Mouse (Mus musculus) limb, embryonic 12.5 days (tissue): ENCODE data around the gene Pirb. TPM values are rescaled to one million over a fixed set of nuclear protein-coding genes. Genes with fewer than 3 reads are reported as not detected.
A peak's percentile ranks its signal among the peaks of the same experiment; 100 is the strongest.
"Not testable (repeated sequence)": the region's sequence is repeated elsewhere in the genome, so short reads cannot be mapped to it uniquely, and the experiment has no call there.

Experiments
- ATAC-seq: fragments of 200-750 bp; cut with Nextera tagmentation; 2 replicates; pipeline ENCODE4 v1.8.0; 2017; ENCODE audit warnings: low read depth, moderate TSS enrichment; ENCODE audit not compliant: insufficient number of reproducible peaks, insufficient read depth, low FRiP score, low TSS enrichment
- H3K27ac ChIP-seq: fragments of 300-500 bp; sonication (generic); 2 replicates; pipeline ENCODE4 v1.5.1; 2016; ENCODE audit warnings: mild to moderate bottlenecking, moderate library complexity
- H3K27me3 ChIP-seq: fragments of 300-500 bp; sonication (generic); 2 replicates; pipeline ENCODE4 v1.6.1; 2016; ENCODE audit warnings: mild to moderate bottlenecking, moderate library complexity
- H3K36me3 ChIP-seq: fragments of 300-500 bp; sonication (generic); 2 replicates; pipeline ENCODE4 v1.6.1; 2016; ENCODE audit warnings: mild to moderate bottlenecking, moderate library complexity
- H3K4me1 ChIP-seq: fragments of 300-500 bp; sonication (generic); replicated peaks from 2 replicates; pipeline ENCODE4 v1.6.1; 2016
- H3K4me2 ChIP-seq: fragments of 300-500 bp; sonication (generic); 2 replicates; pipeline ENCODE4 v1.6.1; 2016; ENCODE audit warnings: mild to moderate bottlenecking, moderate library complexity
- H3K4me3 ChIP-seq: fragments of 300-500 bp; sonication (generic); replicated peaks from 2 replicates; pipeline ENCODE4 v1.5.1; 2016; ENCODE audit warnings: mild to moderate bottlenecking
- H3K9ac ChIP-seq: fragments of 300-500 bp; sonication (generic); replicated peaks from 2 replicates; pipeline ENCODE4 v1.6.1; 2016; ENCODE audit warnings: mild to moderate bottlenecking, moderate library complexity
- H3K9me3 ChIP-seq: fragments of 300-500 bp; sonication (generic); 2 replicates; pipeline ENCODE4 v1.6.1; 2016; ENCODE audit warnings: mild to moderate bottlenecking, moderate library complexity
- WGBS: fragments of 180-500 bp; shearing (Covaris S2); methylation state at CpG from one replicate; pipeline ENCODE4 v1.1.7; 2016; 5-methylcytosine and 5-hydroxymethylcytosine counted together
- polyA plus RNA-seq: library from polyadenylated mRNA; unstranded; fragments of >200 nt; fragmentation: Nextera tagmentation; extraction: Ambion mirVana; gene quantifications from 2 replicates; pipeline ENCODE4 v1.2.1, GENCODE M21; 2016

Gene Pirb
- polyA plus RNA-seq, 1 experiment from 2014 or later, result 0.18 TPM

- H3K9ac ChIP-seq, result peak overlapping the region; percentile 94
- H3K36me3 ChIP-seq, result peaks cover 53% of the 10 kb centered on the region
- peak overlapping the region; percentile 60; the same call in 1 of the 2 replicates for H3K27ac ChIP-seq
- WGBS, result 5% methylated on average over 7 of the region's 7 CpGs
- peaks cover 13% of the 10 kb centered on the region for H3K4me1 ChIP-seq
- H3K4me3 ChIP-seq, result peak overlapping the region; percentile 81
- peak overlapping the region; percentile 94 for H3K4me2 ChIP-seq
- not testable (repeated sequence) for ATAC-seq, H3K9me3 ChIP-seq, H3K27me3 ChIP-seq
Observed at GRCm38 (mm10) chr7:3705461-3705860, 14.7 kb downstream of the Pirb start.

DNA sequence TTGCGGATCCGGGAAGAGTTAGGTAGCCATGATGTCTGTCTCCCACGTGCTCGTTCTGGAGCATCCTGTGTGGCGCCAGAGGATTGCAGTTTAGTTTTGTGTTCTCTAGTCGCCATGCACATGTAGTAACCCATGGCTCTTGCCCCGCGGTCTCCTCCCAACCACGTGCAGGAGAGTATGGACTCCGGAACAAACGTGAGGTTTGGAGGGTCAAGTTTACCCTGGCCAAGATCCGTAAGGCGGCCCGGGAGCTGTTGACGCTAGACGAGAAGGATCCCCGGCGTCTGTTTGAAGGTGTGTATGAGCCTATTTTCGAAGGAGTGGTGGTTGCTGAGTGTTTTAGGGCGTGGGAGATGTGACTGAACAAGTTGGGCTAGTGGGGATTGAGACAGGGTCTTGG is 15.7 kb downstream of the Pirb start:
- under 1% methylated on average over 20 of the region's 20 CpGs for WGBS
- no peak for ATAC-seq
- peaks cover 63% of the 10 kb centered on the region for H3K36me3 ChIP-seq

DNA sequence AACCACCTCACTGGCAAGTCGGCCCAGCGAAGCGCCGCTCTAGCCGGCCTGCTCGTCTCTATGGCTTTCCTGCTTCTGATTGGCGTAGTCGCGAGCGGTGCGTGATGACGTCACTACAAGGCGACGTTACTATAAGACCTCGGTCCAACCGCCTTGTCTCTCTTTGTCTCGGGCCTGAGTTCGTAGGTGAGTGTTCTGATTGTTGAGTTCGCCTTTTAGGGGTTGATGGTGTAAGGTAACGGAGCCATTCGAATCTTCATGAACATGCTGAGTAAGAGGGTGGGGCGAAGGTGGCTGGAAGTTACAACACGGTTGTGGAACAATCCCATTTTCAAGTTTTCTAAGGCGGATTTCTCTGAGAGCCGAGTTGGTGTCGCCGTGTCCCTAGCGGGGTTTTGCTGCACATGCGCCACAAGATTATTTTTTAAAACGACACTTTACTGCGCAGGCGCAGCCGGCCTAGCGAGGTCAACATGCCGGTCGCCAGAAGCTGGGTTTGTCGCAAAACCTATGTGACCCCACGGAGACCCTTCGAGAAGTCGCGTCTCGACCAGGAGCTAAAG is 16.2 kb downstream of the Pirb start, which contains the start of gene Rps9:
Gene Rps9 (plus strand): TSS at position 115 of the 563 bp plus-strand sequence.
- under 1% methylated on average over 42 of the region's 42 CpGs for WGBS
- H3K36me3 ChIP-seq, result peaks cover 68% of the 10 kb centered on the region

More for the DNA sequence above, 15.7 kb downstream of the Pirb start:
- H3K4me2 ChIP-seq, result peak overlapping the region; percentile 94
- no peaks in the 10 kb centered on the region for H3K27me3 ChIP-seq
- peaks cover 13% of the 10 kb centered on the region for H3K4me1 ChIP-seq
- peak overlapping the region; percentile 94 for H3K9ac ChIP-seq
- H3K4me3 ChIP-seq, result peak overlapping the region; percentile 81
- H3K27ac ChIP-seq, result peak overlapping the region; percentile 93
- no peaks in the 10 kb centered on the region for H3K9me3 ChIP-seq

DNA sequence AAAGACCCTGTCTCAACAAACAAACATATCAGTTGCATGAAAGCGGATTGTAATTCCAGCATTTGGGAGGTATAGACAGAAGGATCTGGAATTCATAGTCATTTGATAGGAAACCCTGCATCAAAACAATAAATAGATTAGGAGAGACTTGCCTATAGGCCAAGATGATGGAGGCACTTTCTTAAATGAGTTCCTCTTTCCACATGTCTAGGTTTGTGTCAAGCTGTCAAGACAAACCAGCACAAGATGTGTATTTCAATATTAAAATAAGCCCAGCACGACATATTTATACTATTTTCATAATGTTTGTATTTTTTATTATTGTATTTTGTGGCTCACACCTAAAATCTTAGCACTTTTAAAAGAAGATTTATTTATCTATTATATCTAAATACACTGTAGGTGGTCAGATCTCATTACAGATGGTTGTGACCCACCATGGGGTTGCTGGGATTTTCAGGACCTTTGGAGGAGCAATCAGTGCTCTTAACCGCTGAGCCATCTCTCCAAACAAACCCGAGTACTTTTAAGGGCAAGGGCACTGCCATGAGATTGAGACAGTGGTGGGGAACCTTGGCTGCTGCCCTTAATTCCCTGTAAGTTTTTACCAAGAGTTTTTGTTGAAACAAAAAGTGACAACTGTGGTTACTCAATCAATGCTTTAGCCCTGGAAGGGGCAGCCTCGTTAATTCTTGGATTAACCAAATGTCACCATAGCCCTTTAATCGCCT is 16.9 kb downstream of the Pirb start:
- peak; percentile 38 for ATAC-seq
- H3K4me1 ChIP-seq, result peaks cover 13% of the 10 kb centered on the region
- H3K4me3 ChIP-seq, result peak overlapping the region; percentile 81
- 18% methylated on average over 6 of the region's 6 CpGs for WGBS
- peak overlapping the region; percentile 93 for H3K27ac ChIP-seq
- H3K4me2 ChIP-seq, result peak overlapping the region; percentile 53
- H3K9ac ChIP-seq, result peak overlapping the region; percentile 52
- no peaks in the 10 kb centered on the region for H3K27me3 ChIP-seq
- H3K9me3 ChIP-seq, result no peaks in the 10 kb centered on the region
- peaks cover 74% of the 10 kb centered on the region for H3K36me3 ChIP-seq

More for the DNA sequence above, 16.2 kb downstream of the Pirb start, which contains the start of gene Rps9:
- Histone ChIP-seq H3K4me3 (peak within 1 kb of the TSS; percentile 81), H3K9ac (peak within 1 kb of the TSS; percentile 94), H3K9me3 (no peaks in the 10 kb centered on the region), H3K27ac (peak within 1 kb of the TSS; percentile 93), H3K4me2 (peak within 1 kb of the TSS; percentile 94), H3K4me1 (peaks cover 13% of the 10 kb centered on the region), H3K27me3 (no peaks in the 10 kb centered on the region)
- ATAC-seq, result peak; percentile 91

- peaks cover 9% of the 10 kb centered on the region for H3K4me1 ChIP-seq
- WGBS, result 94% methylated on average over 6 of the region's 6 CpGs
- no peaks in the 10 kb centered on the region for H3K9me3 ChIP-seq
- H3K4me3 ChIP-seq, result no peak overlapping the region
- ATAC-seq, result no peak
- no peak overlapping the region for H3K9ac ChIP-seq
- no peaks in the 10 kb centered on the region for H3K27me3 ChIP-seq
- H3K27ac ChIP-seq, result no peak overlapping the region
- H3K36me3 ChIP-seq, result peaks cover 66% of the 10 kb centered on the region
- H3K4me2 ChIP-seq, result no peak overlapping the region
Observed at GRCm38 (mm10) chr7:3698471-3698870, 21.7 kb downstream of the Pirb start.

DNA sequence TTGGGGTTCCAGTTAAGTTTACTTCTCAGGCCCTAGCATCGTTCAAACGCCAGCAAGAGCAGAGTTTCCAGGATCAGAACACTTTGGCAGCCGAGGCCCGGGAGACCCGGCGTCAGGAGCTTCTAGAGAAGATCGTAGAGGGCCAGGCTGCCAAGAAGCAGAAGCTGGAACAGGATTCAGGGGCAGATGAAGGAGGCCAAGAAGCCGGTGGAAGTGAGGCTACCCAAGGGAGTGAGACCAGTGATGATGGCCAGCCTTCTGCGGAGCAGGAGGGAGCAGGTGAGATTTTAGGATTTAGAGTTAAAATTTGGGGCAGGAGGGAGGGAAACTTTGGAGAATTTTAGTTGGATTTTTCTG is 25.3 kb downstream of the Pirb start:
- H3K9me3 ChIP-seq, ATAC-seq, H3K27me3 ChIP-seq: not testable (repeated sequence)
- Histone ChIP-seq H3K36me3 (peaks cover 54% of the 10 kb centered on the region), H3K4me1 (peaks cover 21% of the 10 kb centered on the region), H3K4me3 (peak overlapping the region; percentile 71), H3K27ac (peak overlapping the region; percentile 98), H3K9ac (peak overlapping the region; percentile 89), H3K4me2 (peak overlapping the region; percentile 81)
- WGBS, result 2% methylated on average over 9 of the region's 9 CpGs

GRCm38 (mm10) chr7:3694076-3694948 is 25.9 kb downstream of the Pirb start:
- peak overlapping the region; percentile 71 for H3K4me3 ChIP-seq
- no peaks in the 10 kb centered on the region for H3K27me3 ChIP-seq
- H3K9me3 ChIP-seq, result no peaks in the 10 kb centered on the region
- peak overlapping the region; percentile 98 for H3K27ac ChIP-seq
- peak; percentile 60 for ATAC-seq
- under 1% methylated on average over 55 of the region's 55 CpGs for whole genome bisulfite sequencing
- H3K9ac ChIP-seq, result peak overlapping the region; percentile 89
- H3K4me2 ChIP-seq, result peak overlapping the region; percentile 81
- H3K36me3 ChIP-seq, result peaks cover 53% of the 10 kb centered on the region
- H3K4me1 ChIP-seq, result peaks cover 21% of the 10 kb centered on the region

DNA sequence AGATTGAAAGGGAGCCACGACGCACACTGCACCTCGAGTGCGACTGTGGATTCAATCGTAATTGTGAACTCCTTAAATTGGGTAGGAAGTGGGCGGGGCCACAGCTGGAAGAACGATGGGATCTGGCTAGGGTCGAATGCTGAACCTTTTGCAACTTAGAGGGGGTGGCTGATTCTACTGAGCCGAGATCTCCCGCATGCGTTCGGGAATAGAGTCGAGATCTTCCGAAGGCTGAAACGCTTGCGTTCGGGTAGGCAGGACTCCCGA is 26.4 kb downstream of the Pirb start:
- Histone ChIP-seq H3K27ac (peak overlapping the region; percentile 98), H3K36me3 (peaks cover 47% of the 10 kb centered on the region), H3K9me3 (no peaks in the 10 kb centered on the region), H3K27me3 (no peaks in the 10 kb centered on the region), H3K4me2 (peak overlapping the region; percentile 81), H3K4me3 (peak overlapping the region; percentile 71), H3K9ac (peak overlapping the region; percentile 89), H3K4me1 (peaks cover 21% of the 10 kb centered on the region)
- no peak for ATAC-seq
- WGBS, result under 1% methylated on average over 18 of the region's 18 CpGs

- Histone ChIP-seq H3K27me3 (no peaks in the 10 kb centered on the region), H3K4me1 (peaks cover 21% of the 10 kb centered on the region), H3K4me3 (peak within 1 kb of the TSS; percentile 71), H3K4me2 (peak within 1 kb of the TSS; percentile 81), H3K36me3 (peaks cover 47% of the 10 kb centered on the region), H3K9ac (peak within 1 kb of the TSS; percentile 89), H3K9me3 (no peaks in the 10 kb centered on the region), H3K27ac (peak within 1 kb of the TSS; percentile 98)
- WGBS, result under 1% methylated on average over 55 of the region's 55 CpGs
- peak; percentile 89 for ATAC-seq
Observed at GRCm38 (mm10) chr7:3692987-3693808, 27.0 kb downstream of the Pirb start, which contains the start of gene Mboat7. TSS of gene Mboat7 (minus strand) at chr7:3693523.

GRCm38 (mm10) chr7:3692382-3692986 is 27.7 kb downstream of the Pirb start, which contains the start of gene Tsen34:
TSS of gene Tsen34 (plus strand) at chr7:3692863.
- ATAC-seq, result peak; percentile 73
- peaks cover 47% of the 10 kb centered on the region for H3K36me3 ChIP-seq
- peaks cover 21% of the 10 kb centered on the region for H3K4me1 ChIP-seq
- H3K27me3 ChIP-seq, result no peaks in the 10 kb centered on the region
- peak within 1 kb of the TSS; percentile 89 for H3K9ac ChIP-seq
- H3K27ac ChIP-seq, result peak within 1 kb of the TSS; percentile 98
- H3K9me3 ChIP-seq, result no peaks in the 10 kb centered on the region
- WGBS, result under 1% methylated on average over 49 of the region's 49 CpGs
- H3K4me3 ChIP-seq, result peak within 1 kb of the TSS; percentile 71
- peak within 1 kb of the TSS; percentile 81 for H3K4me2 ChIP-seq
